Mouse (Mus musculus) large intestine, adult 2 months (tissue): ENCODE measurements at regions not wholly inside any gene's neighbourhood (a gene's known extent, or its start where the extent isn't known, plus 50 kb on each side); places are given as distances from the start of the nearest gene placed in this dataset.

Source experiments
- DNase-seq: peaks from one replicate; pipeline ENCODE4 v3.0.0-alpha.2; 2012; ENCODE audit warnings: low read depth, low spot score
- WGBS: fragments of 180-500 bp; shearing (Covaris S2); methylation state at CpG from one replicate; pipeline ENCODE4 v1.1.7; 2018; 5-methylcytosine and 5-hydroxymethylcytosine counted together

DNA sequence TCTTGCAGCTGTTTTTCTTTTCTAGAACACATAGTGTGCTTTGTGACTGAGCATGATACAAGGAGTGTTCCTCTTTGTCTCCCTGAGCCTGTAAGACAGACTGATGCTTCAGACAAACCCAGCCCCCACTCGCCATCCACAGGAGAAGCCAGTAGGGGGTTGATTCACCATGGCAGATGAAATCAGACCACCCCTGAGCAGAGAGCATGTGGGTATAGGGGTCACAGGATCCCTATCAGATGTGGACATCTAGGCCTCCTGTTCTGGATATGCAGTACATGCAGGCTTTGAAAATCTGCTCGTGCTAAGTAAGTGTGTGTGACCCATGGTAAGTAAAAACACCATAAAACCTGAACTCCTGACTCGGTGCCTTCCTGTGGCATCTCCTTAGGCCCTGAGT is 153.0 kb downstream of the Chic2 start:
- DNase-seq: no peak
- WGBS: 52% methylated on average over 3 of the region's 3 CpGs

DNA sequence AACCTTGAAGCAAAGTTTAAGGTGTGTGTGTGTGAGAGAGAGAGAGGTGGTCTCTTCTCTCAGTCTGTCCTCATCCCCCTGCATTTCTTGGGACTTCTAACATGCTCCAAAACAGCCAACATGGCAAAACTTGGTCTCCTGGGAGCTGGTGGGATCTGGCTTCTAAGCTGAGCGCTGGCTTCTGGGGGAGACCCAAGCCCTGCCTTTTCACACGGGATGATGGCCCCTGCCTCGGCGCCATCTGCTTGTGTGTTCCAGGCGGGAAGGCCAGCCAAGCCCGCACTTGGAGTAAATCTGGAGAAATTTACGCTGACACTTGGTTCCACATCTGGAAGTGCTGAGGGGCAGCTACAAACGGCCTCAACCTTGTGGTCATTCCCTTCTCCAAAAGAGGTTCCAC is 155.6 kb downstream of the Chic2 start:
- 65% methylated on average over 8 of the region's 8 CpGs for WGBS
- no peak for DNase-seq

DNA sequence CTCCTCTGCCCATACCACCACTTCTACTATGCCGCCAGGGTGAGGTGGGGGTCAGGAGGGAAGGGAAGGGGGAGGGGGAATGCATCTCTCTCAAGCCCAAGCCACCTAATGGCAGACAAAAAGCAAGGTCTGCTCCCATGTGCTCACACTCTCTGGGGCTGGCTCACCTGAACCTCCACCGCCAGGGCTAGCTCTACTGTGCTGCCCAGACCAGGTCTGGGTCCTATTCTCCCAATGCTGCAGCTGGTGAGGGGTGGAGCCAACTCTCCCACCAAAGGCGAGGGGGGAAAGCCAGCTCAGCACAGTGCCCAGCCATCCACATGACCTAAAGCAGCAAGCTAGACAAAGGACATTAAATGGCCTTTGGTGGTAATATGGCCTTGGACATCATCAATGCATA is 158.6 kb downstream of the Chic2 start:
- 88% methylated on average over 3 of the region's 3 CpGs for WGBS
- no peak for DNase-seq

DNA sequence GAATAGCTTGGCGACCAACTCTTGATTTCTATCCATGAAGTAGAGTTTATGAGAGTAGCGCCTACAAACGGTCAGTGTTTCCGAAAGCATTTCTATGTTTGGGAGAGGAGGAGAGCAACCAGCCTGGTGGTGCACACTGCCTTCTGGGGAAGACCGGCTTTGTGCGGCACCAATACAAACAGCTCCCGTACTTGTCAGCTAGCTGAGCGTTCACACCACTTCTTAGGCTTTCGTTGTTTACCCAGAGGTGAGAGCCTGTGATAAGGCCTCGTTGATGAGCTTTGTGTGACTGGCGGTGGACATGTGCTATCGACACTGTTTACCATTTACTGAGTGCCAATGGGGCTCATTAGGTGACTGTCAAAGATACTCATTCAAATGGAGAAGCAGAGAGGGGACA is 162.0 kb downstream of the Chic2 start:
- 54% methylated on average over 12 of the region's 12 CpGs for WGBS
- DNase-seq: no peak

DNA sequence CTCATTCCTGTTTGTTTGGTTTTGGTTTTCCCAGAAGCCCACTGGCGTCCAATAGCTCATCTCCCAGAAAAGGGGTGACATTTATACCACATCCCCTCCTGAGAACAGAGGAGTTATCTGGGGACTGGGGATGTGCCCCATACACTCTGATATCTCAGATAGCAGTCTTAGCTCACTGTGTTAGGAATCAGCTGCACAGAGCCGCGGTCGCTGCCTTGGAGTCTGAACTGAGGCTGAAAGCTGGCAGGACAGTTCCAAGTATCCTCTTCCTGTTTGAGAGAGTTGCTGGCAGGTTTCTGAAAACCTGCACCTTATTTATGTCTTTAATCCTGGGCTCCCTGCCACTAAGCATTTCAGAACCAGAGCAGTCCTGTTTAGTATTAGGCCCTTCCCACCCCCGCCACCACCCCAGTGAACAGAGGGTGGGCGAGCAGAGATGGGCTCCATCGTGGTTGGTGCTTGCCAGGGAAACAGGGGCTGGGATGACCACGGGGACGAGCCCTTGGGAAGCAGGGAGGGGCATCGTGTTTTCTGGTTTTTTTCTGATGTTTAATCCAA is 163.8 kb downstream of the Chic2 start:
- no peak for DNase-seq

DNA sequence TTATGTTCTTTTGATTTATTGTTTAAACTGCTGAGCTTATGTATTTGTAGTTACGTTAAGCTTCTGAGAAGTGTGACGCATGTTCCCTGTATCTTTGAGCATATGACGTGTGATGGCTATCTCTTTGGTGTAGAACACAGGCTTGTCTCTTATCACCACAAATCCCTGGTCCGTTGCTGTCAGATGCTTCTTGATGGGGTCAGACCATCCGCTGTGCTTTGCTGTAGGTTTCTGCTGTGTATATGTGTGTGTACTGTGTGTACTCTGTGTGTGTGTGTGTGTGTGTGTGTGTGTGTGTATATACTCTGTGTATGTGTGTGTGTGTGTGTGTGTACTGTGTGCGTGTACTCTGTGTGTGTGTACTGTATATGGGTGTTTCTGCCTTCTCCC is 164.5 kb downstream of the Chic2 start:
- no peak for DNase-seq
- 81% methylated on average over 6 of the region's 6 CpGs for WGBS

More for the DNA sequence above, 163.8 kb downstream of the Chic2 start:
- 63% methylated on average over 10 of the region's 10 CpGs for WGBS

DNA sequence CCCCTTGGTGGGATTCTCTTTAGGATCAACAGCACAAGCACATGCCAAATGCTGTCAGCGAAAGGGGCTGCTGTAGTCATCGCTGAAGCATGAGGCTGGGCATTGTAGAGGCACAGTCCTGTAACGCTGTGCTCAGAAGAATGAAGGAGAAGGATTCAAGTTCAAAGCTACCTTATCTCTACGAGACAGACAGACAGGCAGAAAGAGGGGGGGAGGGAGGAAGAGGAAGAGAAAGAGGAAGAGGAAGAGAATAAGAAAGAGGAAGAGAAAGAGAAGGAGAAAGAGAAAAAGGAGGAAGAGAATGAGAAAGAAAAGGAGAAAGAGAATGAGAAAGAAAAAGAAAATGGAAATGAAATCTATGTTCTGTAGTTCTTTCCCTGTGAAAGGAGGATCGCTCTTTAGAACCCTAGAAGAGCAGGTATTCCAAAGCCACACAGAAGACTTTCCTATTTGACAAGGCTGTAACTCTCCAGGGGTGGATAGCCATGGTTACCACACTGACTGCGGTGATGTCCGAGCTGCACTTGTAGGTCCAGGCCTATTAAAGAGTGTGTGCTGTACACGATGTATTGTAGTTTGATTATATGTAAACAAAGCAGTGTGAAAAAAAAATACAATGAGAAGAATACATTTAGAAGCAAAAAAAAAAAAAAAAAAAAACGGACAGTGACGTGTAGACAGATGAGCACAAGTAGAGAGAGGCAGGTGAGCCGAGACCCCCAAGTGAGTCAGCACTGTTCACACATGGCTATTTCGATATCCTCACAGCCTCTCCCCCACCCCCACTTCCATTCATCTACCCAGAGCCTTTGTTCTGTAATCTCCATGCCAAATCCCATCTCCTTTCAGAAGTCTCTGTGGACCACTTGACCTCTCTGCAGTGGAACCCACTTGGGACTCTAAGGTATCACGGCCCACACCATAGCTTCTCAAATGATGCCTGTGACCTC is 165.2 kb downstream of the Chic2 start:
- 77% methylated on average over 13 of the region's 13 CpGs for WGBS
- DNase-seq: no peak

DNA sequence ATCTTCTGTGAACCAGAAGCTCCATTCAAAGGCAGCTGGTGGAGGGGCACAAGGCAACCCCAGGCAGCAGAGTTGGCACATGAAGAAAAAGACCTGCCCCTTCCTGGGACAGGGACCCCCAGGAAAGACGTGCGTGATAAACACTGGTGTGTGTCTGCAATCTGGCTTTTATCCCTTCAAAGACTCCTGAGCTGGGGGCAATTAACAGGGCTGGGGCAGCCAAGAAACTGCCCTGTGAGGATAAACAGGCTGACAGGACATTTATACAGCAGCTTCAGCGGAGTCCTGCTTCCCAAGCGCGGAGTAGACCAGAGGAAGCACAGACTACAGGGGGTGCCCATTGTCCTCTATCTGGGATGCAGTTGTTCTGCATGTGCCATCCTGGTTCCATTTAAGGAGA is 167.0 kb downstream of the Chic2 start:
- WGBS: 22% methylated on average over 5 of the region's 5 CpGs
- DNase-seq: no peak

DNA sequence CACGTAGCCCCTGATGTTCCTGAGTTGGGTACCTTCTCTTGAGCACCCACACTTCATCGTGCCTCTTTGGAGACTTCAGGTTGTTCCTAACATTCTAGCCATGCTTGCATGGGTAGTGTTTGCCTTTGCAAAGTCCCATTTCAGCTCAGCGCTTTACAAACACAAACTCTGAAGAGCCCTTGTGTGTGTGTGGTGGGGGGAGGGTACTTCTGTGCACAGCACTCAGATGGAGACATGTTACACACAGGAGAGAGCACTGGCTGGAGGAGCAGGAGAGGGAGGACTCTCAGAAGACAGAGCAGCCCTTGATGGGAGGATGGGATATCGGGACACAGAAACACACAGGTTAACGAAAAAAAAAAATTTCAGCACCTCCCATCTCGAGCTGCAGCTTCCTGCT is 167.4 kb downstream of the Chic2 start:
- no peak for DNase-seq
- 38% methylated on average over 6 of the region's 6 CpGs for WGBS

DNA sequence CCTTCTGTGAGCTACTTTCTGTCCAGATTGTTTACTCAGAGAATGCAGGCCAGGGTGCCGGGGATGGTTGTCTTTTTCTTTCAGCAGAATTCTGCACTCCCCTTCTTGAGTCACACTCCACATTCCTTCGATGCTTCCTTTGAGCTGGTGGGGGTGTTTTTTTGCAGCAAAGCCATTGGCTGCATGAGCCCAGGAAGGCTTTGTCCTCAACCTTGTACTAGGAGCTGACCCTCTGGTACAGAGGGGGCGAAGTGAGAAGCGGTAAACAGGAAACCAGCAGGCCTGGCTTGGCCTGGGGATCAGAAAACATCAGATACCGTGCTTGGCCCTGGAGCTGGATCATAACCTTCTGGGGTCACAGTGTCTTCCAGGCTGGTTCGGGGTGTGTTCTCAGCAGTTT is 169.9 kb downstream of the Chic2 start:
- no peak for DNase-seq
- WGBS: 47% methylated on average over 6 of the region's 6 CpGs

DNA sequence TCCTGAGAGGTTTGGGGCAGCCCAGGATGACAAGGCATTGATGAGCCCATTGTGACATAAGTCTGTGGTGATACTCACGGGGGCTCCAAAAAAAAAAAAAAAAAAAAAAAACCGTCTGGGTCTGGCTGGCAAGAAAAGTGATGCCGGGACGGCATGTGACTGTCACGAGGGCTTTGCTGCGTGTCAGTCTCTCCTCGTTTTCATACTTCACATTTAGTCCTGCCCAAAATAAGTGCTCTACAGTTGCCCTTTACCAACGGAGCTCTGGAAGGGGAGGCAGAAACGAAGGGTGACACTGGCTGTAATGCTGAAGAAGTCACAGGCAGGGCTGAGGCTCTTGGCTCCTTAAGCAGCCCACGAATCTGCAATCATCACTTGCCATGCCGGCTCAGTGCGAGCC is 167.9 kb upstream of the Lnx1 start:
- DNase-seq: no peak
- 85% methylated on average over 12 of the region's 12 CpGs for WGBS

DNA sequence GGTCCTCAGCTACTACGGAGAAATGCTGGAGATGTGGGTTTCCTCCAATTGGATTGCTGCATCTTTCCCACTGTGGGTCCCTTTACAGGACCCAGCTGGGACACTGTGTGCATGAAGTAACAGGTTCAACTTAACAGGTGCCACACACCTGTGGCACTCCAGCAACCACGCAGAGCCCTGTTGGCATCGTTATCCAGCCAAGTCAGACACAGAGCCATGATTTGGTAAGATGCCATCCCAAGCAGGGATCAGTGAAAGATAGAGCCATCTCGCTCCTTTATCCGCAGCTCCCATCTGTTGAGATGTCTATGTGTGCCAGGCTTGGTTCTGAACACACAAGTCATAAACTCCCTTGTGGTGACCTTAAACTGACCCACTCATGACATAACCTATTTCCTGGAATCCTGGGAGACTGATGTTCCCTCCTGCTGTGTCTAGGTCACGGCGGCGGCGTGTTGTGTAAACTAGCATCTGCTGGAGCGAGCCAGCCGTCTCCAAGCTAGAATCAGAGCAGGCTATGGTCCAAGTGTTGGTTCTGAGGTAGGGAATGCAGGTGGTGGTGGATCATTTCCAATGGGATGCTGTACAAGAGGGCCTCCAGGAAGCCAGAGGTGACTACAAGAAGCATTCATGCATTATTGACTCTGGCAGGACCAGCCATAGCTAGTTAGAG is 164.5 kb upstream of the Lnx1 start:
- 92% methylated on average over 11 of the region's 11 CpGs for WGBS
- DNase-seq: no peak

DNA sequence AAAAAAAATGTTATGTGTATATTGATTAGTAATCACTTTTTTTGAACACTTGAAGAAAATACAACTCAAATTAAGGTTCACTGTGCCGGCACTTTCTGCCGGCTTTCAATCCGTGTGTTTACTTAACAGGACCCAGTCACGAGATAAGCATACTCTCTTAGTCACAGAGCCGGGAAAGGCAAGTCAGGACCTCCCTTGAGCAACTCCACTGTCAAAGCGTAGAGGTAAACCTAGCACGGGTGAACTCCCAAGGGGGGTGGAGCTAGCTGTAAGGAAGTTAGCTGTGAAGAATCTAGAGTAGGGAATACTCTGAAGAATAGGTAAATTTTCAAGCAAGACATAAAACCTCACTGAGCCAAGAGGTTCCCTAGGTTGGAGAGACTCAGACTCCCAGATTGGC is 164.0 kb upstream of the Lnx1 start:
- 14% methylated on average over 7 of the region's 7 CpGs for WGBS
- DNase-seq: no peak

DNA sequence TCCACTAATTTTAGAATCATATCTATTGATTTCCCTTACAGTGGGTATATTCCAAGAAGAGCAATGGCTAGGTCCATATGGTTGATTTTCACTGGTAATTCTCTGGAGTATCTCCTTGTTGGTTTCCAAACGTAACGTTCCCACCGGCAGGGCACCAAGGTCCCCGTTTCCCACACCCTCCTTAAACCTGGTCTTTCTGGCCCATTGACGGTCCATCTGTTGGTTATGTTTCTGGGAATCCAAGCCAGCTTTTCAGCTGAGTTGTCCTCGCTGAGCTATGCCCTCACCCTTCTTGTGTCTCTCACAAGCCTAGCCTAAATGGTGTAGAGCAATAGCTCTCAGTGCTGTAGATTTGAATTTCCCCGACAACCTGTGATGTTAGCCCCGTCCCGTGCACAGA is 162.7 kb upstream of the Lnx1 start:
- no peak for DNase-seq
- 90% methylated on average over 9 of the region's 9 CpGs for WGBS

DNA sequence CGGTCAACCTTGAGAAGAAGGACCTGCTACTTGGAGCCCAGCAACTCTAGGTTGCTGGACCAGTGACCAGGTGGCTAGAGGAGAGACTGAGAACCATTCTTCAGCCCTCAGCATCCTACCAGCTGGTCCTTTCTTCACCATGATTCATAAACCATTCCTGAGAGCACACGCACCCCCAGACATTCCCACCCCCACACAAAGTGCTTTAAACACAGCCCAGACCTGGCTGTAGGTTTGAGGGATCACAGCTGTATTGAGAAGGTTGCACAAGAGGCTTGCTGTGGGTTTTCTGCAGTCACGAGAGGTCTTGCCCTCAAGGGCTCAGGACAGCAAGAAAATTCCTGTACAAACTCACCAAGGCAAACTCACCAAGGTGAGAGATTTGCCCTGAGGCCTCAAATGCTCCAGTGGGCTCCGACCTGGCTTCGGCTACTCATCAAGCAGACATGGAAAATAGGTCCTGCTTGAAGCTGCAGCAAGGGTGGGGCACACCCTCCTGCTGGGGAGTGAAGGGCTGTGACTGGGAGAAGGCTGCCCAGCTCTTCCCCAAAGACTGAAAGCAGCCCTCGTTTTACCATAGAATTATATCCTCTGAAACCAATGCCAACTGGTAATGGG is 161.9 kb upstream of the Lnx1 start:
- no peak for DNase-seq
- WGBS: 74% methylated on average over 6 of the region's 6 CpGs

DNA sequence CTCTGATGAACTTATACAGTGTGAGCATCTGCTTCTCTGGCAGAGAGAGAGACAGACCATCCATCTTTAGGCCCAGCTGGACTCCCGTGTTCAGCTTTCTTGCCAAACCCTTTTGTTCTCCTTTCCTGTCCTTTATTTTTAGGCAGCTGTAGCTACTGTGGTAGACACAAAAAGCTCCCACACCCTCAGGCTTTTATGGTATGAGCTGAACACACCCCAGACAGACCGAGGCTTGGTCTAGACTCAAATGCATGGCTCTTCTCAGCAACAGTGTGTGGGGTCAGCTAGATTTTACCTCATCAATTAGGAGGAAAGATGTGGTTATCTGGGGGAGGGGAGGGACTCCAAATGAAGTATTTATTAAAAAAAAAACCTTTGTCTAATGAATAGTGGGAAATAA is 158.6 kb upstream of the Lnx1 start:
- DNase-seq: no peak
- WGBS: 41% methylated on average over 2 of the region's 2 CpGs

DNA sequence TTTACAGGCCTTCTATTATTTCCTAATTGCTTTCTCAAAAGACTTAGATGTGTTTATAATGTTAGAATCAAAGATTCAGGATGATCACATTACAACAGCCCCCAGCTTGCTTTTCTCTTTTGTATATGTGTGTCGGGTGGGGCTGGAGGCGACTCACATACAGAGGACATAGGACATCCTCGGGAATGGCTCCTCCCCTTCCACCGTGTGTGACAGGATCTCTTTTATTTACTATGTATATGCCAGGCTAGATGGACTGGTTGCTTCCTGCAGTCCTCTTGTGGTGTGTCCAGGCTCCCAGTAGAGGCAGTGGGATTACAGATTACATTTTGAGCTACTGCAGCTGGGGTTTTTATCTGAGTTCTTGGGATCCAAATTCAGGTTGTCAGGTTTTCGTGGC is 155.1 kb upstream of the Lnx1 start:
- DNase-seq: no peak

DNA sequence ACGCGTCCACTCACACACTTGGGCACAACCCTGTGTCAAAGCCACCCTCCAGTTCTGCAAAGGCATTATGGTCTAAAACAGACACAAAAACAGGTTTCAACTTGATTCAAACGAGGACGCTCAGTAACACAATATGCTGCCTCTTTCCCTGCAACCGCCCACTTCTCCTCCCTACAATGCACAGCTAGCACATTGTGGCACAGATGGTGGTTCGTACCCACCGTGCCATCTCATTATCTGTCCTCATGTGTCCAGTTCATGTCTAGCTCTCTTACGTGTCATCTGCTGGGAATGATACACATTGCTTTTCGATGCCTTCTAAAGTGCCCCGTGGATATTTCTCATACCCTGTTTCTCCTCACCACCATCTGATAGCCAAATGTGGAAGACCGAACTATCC is 154.4 kb upstream of the Lnx1 start:
- no peak for DNase-seq
- 88% methylated on average over 11 of the region's 11 CpGs for WGBS

More for the DNA sequence above, 155.1 kb upstream of the Lnx1 start:
- WGBS: 31% methylated on average over 5 of the region's 5 CpGs

DNA sequence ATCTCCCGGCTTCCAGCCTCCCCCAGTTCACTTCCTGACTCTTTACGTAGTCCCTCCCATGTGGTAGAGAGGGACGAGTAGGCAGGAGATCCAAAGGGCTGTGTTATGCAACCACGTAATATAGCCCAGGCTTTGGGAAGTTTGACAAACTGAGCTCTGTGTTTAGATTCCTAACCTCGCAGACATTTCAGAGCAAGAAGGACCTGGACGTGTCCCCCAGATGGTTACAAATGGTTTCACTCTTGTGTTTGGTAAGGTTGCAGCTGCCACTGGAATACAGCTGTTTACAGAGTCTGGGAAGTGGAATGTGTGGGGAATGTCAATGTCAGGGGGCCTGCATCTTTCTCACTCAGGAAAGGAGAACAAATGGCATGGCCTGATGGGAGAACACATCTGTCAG is 145.1 kb upstream of the Lnx1 start:
- 31% methylated on average over 6 of the region's 6 CpGs for WGBS
- no peak for DNase-seq

DNA sequence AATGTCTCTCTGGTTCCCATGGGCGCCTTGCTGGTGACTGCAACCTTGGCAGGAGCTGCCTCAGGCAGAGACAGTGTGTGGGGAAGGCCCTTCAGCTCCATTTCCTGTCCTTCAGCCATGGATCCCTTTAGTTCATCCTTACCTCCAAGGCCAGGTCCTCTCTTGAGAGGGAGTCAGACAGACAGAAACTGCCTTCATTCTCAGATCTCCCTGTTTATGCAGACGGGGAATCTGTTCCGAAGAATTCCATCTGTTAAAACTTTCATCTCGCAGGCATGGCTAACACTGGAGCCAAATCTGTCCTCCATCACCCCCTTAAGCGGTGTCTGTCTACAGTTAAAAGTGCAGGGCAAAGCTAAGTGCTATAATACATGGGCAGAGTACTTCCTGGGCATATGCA is 144.0 kb upstream of the Lnx1 start:
- DNase-seq: no peak
- WGBS: 74% methylated on average over 5 of the region's 5 CpGs
